Mouse (Mus musculus): Measurements from ENCODE around the gene Nanos1. TPM values are rescaled to one million over a fixed set of nuclear protein-coding genes. Genes with fewer than 3 reads are reported as not detected.

Nanos1 gene
- polyA plus RNA-seq (2012; rRNA removed): 0.27 and 0.51 TPM in 2 replicates

DNA sequence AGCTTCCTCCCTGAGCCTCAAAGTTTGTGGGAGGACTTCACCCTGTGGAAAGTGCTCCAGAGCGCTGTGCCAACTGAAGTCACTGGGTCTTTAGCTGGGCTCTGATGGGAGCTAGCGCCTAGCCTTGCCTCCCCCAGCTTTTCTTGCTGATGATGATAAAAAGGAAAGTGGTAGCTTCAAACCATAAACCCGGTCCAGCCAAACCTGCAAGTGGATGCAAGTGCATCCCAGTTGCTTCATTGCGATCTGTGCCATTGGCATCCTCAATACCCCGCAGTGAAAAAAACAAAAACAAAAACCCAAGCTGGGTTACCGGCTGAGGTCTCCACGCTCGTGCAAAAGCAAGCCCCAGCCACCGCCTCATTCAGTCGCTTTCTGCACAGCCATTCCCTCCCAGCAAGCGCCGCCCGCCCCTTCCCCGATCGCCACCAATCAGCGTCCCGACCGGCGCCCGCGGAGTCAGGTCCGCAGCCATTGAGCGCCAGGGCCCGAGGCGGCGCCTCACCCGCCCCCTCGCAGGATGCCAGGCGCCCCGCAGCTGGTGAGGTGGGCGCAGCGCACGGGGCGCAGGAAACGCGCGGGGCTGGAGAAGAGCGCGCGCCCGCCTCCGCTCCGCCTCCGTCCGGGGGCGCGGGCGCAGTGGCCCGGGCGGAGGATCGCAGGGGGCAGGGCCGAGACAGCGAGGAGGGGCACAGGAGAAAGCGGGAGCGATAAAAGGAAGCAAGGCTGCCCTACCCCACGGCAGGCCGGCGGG lies at the start of gene Nanos1:
Gene Nanos1 (plus strand): TSS at position 550 of the 754 bp plus-strand sequence.
- DNase-seq (ENCODE audit: low read depth): no peak

DNA sequence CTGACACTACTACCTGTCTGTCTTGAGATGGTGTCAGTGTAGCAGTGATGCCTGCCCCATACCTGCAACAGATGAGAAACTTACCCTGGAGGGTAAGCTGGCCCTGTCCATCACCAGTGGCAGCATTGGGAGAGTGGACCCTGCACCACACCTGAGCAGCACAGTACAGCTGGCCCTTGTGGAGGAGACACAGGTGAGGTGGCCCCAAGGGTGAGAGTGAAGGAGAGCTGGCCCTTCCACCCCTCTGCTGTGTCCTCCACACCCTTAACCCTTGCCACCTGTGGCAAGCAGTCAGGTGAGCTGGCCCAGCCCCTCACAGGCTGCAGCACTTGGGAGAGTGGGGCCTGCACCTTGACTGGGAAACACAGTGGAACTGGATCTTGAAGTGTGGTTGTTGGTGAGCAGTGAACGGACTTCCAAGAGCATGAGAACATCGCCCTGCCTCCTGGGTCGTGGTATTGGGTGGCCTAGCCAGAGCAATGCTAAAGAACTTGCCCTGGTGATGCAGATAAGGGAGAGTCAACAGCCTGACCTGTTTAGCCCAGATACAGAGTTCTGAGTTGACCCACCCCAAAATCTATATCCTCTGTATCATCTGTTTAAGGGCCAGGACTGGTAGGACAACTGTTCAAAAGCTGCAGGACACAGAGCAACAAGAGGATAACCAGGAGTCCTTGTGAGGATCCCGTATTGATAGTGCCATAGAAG lies 46.4 kb upstream of the Nanos1 start:
- DNase-seq (ENCODE audit: low read depth): no peak

DNA sequence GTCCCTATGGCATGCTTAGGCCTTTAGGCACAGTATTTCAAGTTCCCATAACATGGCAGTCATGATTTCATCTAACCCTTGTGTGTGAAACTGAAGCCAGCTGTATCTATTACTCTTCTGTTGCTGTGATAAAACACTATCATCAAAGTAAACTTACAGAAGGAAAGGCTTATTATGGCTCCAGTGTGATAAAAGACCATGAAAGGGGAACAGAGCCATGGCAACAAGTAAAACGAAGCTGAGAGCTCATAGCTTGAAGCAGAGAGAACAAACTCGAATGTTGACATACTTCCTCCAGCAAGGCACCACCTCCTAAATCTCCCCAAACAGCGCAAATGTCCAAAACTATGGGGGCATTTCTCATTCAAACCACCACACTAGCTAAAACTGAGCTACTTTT lies 45.6 kb upstream of the Nanos1 start:
- DNase-seq (ENCODE audit: low read depth): no peak

DNA sequence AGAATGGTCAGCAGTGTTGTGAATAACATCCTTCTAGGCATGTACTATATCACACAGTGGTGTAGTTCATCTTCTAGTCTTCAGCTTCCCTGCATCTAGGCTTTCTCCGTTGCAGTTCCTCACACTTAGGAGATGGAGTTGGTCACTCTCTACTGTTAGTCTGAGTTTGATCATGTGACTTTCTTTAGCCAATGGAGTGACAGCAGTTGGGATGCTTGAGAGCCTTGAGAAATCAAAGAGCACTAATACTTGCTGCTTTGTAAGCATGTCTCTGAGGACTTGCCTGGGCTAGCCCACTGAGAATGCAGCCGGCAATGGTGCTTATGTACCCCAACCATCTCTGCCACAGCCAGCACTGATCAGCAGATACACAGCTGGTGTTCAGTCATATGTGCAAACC lies 43.2 kb upstream of the Nanos1 start:
- no peak for DNase-seq (ENCODE audit: low read depth)

DNA sequence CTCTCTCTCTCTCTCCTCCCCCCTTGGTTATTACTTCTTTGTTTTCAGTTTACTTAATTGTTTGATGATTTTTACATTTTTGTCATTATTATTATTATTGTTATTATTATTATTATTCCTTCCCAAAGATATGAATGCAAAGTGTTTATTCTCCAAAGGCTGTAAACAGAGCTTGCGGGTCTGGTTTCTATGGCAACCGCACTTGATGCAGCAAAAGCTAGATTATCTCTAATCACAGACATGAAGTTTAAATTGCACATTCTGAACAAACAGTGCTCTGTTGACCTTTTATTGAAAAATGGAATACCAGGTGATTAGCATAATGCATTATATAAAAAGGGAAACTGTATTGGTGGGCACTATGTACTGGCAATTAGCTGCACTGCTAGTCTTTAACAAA lies 39.4 kb upstream of the Nanos1 start:
- no peak for DNase-seq (ENCODE audit: low read depth)

DNA sequence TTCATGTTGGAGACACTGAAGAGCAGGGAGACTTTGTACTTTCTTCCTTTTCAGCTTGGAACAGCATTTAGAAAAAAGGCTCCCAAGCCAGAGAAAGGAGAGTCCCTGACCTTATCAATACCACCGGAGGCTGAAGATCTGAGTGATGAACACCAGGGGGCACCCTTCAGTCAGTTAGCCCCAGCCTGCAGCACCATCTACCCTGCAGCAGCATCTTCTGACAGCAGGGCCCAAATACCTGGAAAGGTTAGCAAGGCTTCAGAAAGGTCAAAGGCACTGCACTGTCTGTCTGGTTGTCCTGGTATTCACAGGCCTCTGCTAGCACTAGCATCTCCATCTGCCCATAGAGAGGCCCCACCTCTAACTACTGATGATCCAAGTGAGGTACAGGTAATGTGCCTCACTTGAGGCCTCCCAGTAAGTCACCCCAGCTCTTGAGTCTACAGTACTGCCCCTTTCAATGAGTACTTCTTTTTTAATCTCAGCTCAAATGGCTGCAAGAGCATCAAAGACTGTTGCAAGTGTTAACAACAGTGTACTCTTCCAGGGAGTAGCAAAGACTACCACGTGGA lies 25.4 kb upstream of the Nanos1 start:
- DNase-seq (ENCODE audit: low read depth): no peak

DNA sequence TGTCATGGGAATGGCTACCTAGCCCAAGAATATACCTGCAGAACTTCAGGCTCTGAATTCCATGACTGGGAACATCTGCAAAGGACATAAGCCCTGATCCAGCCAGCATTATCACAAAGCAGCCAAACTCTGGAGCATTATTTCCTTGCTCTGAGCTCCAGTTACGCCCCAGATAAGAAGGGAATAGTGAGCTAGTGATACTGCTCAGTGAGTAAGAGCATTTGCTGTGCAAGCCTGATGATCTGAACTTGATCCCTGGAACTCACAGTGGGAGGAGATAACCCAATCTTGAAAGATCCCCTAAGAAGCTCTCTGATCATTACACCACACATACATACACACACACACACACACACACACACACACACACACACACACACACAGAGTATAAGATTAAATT lies 24.5 kb upstream of the Nanos1 start:
- no peak for DNase-seq (ENCODE audit: low read depth)

DNA sequence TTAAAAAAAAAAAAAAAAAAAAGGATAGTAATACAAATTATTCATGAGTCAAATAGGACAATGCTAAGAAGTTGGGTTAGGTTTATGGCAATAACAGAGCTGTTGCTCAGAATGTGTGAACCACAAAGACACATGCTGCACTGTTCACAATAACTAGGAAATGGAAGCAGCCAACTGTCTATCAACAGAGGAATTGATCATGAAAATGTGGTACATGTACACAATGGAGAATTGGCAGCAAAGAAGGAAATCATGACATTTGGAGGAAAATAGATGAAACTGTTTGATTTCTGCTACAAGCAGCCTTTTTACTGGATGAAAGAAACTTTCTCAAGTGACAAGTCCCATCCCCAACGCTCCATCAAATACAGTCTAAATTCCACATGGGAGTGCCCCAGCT lies 23.8 kb upstream of the Nanos1 start:
- DNase-seq (ENCODE audit: low read depth): no peak

DNA sequence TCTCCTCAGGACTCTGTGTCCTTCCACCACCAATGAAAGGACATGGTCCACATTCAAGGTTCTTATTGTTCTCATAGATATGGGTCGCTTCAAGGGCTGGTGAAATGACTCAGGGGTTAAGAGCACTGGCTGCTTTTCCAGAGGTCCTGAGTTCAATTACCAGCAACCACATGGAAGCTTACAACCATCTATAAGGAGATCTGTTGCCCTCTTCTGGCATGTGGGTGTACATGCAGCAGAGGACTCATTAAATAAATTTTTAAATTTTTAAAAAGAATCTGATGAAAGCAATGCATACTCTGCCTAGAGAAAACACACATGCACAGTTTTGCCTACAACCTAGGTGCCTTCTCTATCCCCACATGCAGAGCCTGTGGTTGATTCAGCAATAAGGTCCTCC lies 15.2 kb upstream of the Nanos1 start:
- DNase-seq (ENCODE audit: low read depth): no peak

DNA sequence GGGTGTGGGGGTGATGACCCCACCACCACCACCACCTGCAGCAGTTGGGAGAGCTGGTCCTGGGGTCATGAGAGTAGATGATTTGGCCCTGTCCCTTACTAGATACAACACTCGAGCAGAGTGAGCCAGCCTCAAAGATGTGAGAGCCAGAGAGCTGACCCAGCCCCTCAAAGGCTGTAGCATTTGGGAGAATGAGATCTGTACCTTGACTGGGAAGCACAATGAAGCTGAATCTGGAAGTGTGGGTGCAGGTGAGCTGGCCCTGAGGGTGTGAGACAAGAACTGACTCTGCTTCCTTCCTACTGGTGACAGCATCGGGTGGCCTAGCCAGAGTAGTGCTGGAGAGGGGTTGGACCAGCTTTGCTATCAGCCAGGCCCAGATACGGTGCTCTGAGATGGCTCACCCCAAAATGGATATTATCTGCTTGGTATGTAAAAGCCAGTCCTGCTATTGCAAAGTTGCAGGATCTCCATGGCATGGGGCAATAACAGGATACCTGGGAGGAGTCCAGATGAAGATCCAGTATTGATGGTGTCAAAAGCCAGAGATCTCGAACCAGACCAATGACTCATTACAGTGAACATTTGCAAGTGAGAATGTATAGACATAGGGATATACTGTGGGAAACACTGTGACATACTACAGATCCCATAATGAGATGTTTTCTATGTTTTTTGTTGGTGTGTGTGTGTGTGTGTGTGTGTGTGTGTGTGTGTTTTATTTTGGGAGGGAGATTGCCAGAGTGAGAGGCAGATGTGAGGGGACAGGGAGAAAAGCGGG lies 11.8 kb upstream of the Nanos1 start:
- DNase-seq (ENCODE audit: low read depth): no peak

DNA sequence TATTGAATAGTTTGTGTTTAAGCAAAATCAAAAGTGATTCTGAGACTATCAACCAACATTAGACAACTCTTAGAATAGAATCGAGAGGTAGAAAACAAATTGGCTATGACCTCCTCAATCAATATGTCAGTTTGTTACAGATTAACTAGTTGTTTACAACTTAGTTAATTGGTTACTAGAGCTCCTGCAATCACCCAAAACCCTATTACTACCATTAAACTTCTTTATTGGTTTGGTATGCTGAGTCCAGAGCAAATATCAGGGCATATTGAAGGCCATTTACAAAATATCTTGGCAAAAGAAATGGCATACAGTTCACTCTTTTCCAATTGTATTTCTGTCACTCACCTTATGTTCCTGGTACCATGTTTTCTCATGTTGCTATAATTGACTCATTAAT lies 8.0 kb upstream of the Nanos1 start:
- no peak for DNase-seq (ENCODE audit: low read depth)

DNA sequence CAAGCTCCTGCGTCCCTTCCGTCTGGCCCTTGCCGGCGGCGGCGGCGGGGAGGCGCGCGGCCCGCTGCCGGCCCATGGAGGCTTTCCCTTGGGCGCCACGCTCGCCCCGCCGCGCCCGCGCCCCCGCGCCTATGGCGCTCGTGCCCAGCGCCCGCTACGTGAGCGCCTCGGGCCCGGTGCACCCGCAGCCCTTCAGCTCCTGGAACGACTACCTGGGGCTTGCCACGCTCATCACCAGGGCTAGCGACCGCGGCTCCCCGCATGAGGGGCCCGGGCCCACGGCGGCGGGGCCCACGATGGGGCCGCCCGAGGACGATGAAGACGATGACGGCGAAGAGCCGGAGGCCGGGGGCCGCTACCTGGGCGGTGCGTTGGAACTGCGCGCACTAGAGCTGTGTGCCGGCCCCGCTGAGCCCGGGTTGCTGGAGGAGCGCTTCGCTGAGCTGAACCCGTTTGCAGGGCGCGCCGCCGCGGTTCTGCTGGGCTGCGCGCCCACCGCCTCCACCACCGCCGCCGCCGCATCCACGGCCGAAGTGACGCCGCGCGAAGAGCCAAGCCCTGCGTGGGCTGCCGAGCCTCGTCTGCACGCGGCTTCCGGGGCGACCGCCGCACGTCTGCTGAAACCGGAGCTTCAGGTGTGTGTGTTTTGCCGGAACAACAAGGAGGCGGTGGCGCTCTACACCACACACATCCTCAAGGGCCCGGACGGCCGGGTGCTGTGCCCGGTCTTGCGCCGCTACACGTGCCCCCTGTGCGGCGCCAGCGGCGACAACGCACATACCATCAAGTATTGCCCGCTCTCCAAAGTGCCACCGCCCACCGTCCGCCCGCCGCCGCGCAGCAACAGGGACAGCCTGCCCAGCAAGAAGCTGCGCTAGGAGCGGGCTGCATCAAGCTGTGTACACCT lies 658 bp downstream of the Nanos1 start:
- no peak for DNase-seq (ENCODE audit: low read depth)

DNA sequence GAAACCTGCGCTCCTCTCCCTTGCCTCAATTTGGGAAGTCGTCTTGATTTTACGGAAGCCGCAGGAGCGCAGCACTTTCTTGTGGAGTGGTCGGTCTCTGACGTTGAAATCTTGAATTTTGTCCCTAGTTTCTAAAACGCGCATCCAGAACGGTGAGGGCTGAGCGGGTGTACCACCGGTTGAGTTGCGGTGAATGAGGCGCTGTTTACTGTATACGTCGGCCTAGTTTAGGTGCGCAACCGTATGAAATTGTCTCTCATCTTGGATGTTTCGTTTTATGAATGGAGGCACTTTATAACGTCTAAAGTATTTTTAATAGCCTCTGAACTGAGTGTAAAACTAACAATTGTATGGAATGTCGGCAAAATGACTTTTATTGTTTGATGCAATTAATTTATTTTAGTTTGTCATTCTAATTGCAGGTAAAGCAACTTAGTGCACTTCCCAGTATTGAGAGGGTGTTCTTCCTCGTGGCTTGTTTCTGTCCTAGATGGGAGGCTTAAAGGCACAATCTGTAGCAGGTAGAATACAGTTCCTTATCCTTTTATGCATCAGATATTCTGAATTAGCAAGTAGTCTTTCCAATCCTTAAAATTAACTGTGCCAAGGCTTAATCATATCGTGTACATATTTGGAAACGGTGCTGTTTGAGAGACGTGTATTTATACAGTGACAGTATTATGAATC lies 1.5 kb downstream of the Nanos1 start:
- no peak for DNase-seq (ENCODE audit: low read depth)

DNA sequence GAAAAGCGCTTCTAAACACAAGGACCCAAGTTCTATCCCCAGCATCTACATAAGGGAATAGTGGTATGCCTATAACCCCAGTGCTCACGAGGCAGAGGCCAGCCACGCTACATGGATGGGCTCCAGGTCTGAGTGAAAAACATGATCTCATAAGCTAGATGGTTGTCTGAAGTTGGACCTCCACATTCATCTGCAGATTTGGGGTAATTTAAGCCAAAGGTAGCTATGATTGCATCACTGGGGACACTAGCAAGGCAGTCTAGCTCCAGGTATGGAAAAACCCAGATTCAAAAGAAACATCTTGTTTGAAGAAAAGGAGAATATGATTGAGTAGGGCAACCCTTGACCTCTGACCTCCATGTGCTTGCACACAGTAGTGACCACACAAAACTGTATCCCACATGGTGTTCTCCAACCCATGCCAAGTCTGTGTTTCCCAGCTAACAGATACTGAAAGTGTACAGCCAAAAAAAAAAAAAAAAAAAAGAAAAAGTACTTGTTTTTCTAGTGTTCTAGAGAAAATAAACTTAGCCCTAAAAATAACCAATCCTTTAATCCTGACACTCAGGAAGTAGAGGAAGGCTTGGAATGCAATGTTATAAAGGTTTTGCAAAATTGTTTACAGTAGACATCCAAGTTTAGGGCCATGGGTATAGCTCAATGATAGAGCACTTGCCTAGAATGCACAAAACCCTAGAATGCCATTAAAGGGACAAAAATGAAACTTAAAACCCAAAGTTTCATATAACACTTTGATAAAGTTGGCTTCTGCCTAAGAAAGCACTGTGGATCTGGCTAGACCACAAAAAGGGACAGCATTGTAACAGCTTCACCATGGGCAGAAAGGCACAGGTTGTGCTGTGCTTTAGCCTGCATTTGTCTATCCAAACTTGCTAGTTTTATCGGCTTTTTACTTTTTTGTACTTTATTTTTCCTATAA lies 3.4 kb downstream of the Nanos1 start:
- DNase-seq (ENCODE audit: low read depth): no peak

DNA sequence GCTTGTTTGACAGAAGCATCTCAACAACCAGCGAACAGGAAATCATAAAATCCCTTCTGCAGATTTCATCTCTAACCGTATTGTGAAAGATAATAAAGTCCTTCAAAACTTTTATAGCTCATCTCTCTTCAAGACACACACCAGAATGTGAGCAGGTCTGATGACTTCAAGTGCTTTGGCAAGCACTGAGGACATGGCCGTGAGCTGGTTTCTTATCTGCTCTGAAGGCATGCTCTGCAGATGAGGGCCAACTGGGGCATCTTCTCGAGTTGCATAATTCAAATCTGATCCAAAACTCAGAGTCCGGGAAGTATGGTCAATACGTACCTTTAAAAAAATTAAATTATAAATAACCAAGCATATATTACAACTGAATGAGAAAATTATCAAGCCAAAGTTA lies 17.6 kb downstream of the Nanos1 start:
- peak; percentile 54 for DNase-seq (ENCODE audit: low read depth)

DNA sequence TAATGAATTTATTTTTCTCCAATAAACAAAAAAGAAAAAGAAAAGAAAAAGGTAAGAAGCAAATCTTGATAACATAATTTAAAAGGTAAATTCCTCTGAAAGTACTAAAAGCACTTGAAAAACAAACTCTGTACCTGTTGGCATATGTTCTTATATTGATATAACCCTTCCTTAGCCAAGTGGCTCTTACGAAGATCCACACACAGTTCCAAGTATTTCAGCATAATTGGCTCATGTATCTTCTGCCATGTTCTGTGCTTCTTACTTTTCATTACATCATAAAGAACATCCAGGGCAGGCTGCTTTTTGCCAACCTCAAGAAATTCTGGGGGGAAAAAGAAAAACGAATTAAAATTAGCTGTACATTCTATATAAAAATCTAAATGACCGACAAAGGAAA lies 26.2 kb downstream of the Nanos1 start:
- DNase-seq (ENCODE audit: low read depth): peak; percentile 54

DNA sequence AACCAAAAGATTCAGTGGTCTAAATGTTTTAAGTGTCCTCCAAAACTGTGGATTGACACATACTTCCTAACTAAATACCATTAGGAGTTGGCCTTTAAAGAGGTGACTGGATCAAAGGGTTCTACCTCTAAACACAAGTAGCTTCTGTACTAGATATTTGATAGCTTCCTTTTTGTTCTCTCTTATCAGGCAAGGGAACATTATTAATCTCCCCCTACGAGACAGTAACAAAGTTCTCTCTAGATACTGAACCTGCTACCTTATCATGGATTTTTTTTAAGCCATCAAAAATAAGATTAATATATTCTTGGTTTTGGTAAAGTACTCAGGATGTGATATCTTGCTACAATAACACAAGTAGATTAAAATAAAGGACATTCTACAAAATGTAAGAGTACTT lies 28.9 kb downstream of the Nanos1 start:
- DNase-seq (ENCODE audit: low read depth): no peak

DNA sequence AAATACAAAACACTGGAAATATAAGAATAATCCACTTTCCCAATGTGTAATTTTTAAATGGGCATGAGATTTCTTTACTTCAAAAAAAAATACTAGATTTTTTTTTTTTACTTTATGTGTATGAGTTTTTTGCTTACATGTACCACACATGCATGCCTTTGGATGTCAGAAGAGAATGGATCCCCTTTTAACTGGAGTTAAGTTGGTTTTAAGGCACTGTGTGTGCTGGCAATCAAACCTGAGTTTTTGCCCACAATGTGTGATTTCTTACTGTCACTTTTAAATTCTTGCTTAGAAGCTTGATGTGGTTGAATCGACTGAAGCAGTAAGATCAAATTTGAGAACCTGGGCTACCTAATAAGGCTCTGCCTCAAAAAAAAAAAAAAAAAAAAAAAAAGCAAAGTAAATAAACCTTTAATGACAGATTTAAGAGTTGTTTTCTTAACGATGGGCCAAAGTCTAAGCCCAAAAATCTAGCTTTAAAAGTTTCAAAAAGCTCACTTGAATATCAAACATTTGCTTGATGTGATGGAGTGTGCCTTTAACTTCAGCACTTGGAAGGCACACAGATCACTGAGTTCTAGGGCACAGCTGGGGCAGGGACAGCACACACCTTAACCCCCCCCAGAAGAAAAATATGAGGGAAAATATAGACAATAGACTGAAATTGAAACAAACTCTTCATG lies 31.8 kb downstream of the Nanos1 start:
- no peak for DNase-seq (ENCODE audit: low read depth)

All from gonadal fat pad, adult 2 months (tissue).